Mouse (Mus musculus) hindbrain, embryonic 14.5 days (tissue): ENCODE results near the gene Mpc1. TPM values are rescaled to one million over a fixed set of nuclear protein-coding genes. Genes with fewer than 3 reads are reported as not detected.

Experiments
- ATAC-seq: fragments of 200-750 bp; cut with Nextera tagmentation; 2 replicates; pipeline ENCODE4 v1.8.0; 2017; ENCODE audit warnings: moderate number of reproducible peaks, mild to moderate bottlenecking, moderate TSS enrichment, moderate library complexity; ENCODE audit not compliant: low FRiP score
- DNase-seq: peaks from one replicate; pipeline ENCODE4 v3.0.0-alpha.2; 2015; ENCODE audit warnings: low spot score
- H3K27ac ChIP-seq: fragments of 300-500 bp; sonication (generic); 2 replicates; pipeline ENCODE4 v1.5.1; 2014; ENCODE audit warnings: mild to moderate bottlenecking, moderate library complexity
- H3K27me3 ChIP-seq: fragments of 300-500 bp; sonication (generic); 2 replicates; pipeline ENCODE4 v1.6.1; 2014; ENCODE audit warnings: mild to moderate bottlenecking, low read length, mixed read lengths; ENCODE audit not compliant: control insufficient read depth, insufficient read depth
- H3K36me3 ChIP-seq: fragments of 300-500 bp; sonication (generic); replicated peaks from 2 replicates; pipeline ENCODE4 v1.6.1; 2014; ENCODE audit not compliant: control insufficient read depth, insufficient read depth
- H3K4me1 ChIP-seq: fragments of 300-500 bp; sonication (generic); replicated peaks from 2 replicates; pipeline ENCODE4 v1.6.1; 2014; ENCODE audit warnings: antibody characterized with exemption, low read length, mixed read lengths; ENCODE audit not compliant: control insufficient read depth, insufficient read depth
- H3K4me2 ChIP-seq: fragments of 300-500 bp; sonication (generic); replicated peaks from 2 replicates; pipeline ENCODE4 v1.6.1; 2014; ENCODE audit warnings: mild to moderate bottlenecking, moderate library complexity
- H3K4me3 ChIP-seq: fragments of 300-500 bp; sonication (generic); replicated peaks from 2 replicates; pipeline ENCODE4 v1.5.1; 2014; ENCODE audit warnings: mild to moderate bottlenecking, low read length
- H3K9ac ChIP-seq: fragments of 300-500 bp; sonication (generic); 2 replicates; pipeline ENCODE4 v1.6.1; 2014
- H3K9me3 ChIP-seq: fragments of 300-500 bp; sonication (generic); 2 replicates; pipeline ENCODE4 v1.6.1; 2016; ENCODE audit warnings: low read length; ENCODE audit not compliant: control insufficient read depth
- WGBS: fragments of 180-500 bp; shearing (Covaris S2); extraction: QIAGEN DNeasy Blood & Tissue Kit; methylation state at CpG from one replicate; pipeline ENCODE4 v1.1.7; 2014; 5-methylcytosine and 5-hydroxymethylcytosine counted together
- polyA plus RNA-seq: library from polyadenylated mRNA; unstranded; fragments of >200 nt; fragmentation: Nextera tagmentation; extraction: Ambion mirVana; gene quantifications from 2 replicates; pipeline ENCODE4 v1.2.1, GENCODE M21; 2014

Mpc1 gene
- polyA plus RNA-seq, 1 experiment from 2014 or later, result 389 TPM

DNA sequence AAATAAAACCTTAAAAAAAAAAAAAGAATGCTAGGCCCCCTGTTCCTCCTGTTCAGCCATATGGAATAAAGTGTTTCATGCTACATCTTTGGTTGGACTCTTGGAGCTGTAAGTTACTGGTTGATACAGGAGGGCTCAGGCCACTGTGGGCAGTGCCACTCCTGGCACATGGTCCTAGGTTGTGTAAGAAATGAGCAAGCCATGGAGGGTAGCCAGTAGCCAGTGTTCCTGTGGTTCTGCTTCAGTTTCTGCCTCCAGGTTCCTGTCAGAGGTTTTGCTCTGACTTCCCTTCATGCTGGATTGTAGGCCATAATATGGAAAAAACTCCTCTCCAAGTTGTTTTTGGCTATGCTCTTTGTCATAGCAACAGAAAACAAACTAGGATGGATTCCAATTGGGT is 8.0 kb downstream of the Mpc1 start:
- Histone ChIP-seq H3K9ac (no peak overlapping the region), H3K27ac (no peak overlapping the region), H3K4me1 (peaks cover 1% of the 10 kb centered on the region; the same call in 1 of the 2 replicates), H3K4me3 (no peak overlapping the region), H3K9me3 (no peaks in the 10 kb centered on the region), H3K27me3 (no peaks in the 10 kb centered on the region), H3K36me3 (peaks cover 7% of the 10 kb centered on the region), H3K4me2 (no peak overlapping the region)
- ATAC-seq, result no peak
- no peak for DNase-seq

DNA sequence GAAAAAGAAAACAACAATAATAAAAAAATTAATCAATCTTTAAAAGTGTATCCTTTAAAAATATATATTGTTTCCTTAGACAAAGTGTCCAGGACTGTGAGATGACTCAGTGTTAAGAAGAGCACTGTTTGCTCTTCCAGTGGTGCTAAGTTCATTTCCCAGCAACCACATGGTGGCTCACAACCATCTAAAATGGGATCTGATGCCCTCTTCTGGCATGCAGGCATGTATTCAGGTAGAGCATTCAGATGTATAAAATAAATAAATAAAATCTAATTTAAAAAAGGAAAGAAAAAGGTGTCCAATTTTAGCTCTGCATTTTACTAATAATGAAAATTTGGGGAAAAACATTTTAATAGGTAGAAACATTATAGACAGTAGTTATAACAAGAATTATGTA is 13.1 kb downstream of the Mpc1 start:
- DNase-seq (no peak), ATAC-seq (no peak)
- no peak overlapping the region for H3K4me2 ChIP-seq
- no peak overlapping the region for H3K4me3 ChIP-seq
- no peak overlapping the region for H3K9ac ChIP-seq
- H3K27ac ChIP-seq, result no peak overlapping the region
- peaks cover 30% of the 10 kb centered on the region for H3K36me3 ChIP-seq
- no peaks in the 10 kb centered on the region for H3K9me3 ChIP-seq
- no peaks in the 10 kb centered on the region for H3K4me1 ChIP-seq
- no peaks in the 10 kb centered on the region for H3K27me3 ChIP-seq

DNA sequence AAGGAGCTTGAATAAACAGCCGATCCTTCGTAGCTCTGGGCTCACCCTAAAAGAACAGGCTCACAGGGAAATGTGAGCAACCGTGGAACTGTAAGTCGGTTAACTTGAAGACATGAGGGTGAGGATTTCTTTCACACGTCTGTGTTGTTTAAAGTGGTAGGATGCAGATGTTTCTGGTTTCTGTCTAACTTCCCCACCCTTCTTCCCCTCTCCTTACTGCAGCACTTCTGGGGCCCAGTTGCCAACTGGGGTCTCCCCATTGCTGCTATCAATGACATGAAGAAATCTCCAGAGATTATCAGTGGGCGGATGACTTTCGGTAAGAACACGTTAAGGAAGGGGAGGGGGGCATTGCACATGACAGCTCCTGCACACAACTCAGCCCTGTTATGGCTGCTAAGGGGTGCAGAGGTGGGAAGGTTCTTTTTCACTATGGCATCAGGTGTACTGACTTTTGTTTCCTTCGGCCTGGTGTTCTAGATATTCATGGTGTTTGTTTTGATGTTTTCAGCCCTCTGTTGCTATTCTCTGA is 13.7 kb downstream of the Mpc1 start:
- no peaks in the 10 kb centered on the region for H3K27me3 ChIP-seq
- H3K9me3 ChIP-seq, result no peaks in the 10 kb centered on the region
- H3K36me3 ChIP-seq, result peaks cover 30% of the 10 kb centered on the region
- no peak for ATAC-seq
- no peaks in the 10 kb centered on the region for H3K4me1 ChIP-seq
- no peak for DNase-seq
- H3K9ac ChIP-seq, result no peak overlapping the region
- WGBS, result 91% methylated on average over 9 of the region's 9 CpGs
- no peak overlapping the region for H3K4me3 ChIP-seq
- H3K27ac ChIP-seq, result no peak overlapping the region
- H3K4me2 ChIP-seq, result no peak overlapping the region

DNA sequence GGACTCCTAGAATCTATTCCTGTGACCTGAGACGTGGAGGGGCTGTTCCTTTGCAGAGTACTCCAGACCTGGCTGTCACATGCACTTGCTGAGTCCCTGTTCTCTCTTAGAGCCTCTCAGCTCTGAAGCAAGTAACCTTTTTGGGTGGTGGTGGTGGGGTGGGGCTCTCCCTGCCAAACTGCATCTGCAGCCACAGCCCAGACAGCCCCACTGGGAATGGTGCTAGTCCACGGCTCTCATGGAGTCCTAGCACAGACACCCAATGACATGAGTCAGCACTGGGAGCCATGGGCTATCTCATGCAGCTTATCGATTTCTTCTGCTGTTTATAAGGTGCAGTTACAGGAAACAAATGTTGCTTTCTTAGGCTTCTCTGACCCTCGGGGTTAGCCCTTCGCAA is 15.0 kb downstream of the Mpc1 start:
- Histone ChIP-seq H3K27me3 (no peaks in the 10 kb centered on the region), H3K9me3 (no peaks in the 10 kb centered on the region), H3K4me1 (no peaks in the 10 kb centered on the region), H3K4me3 (no peak overlapping the region), H3K36me3 (peaks cover 30% of the 10 kb centered on the region), H3K27ac (no peak overlapping the region), H3K9ac (no peak overlapping the region), H3K4me2 (no peak overlapping the region)
- ATAC-seq (no peak), DNase-seq (no peak)
- 87% methylated on average over 5 of the region's 5 CpGs for WGBS

DNA sequence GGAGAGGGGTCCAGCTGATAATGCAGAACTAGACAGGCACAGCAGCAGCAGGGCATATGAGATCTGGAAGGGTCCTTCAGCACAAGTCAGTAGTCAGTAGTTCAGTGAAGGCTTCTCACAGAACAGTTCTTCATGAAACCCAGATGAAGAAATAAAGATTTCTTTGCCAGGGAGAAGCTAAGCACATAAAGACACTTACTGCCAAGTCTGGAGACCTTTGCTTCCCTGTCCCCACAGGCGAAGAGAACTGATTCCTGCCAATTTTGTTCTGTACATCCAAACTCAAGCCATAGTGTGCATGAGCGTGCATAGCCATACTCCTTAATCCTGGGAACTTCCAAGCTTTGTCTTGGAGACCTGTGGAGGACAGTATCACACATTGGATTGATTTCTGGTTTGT is 15.6 kb downstream of the Mpc1 start:
- no peak overlapping the region for H3K9ac ChIP-seq
- no peak overlapping the region for H3K4me3 ChIP-seq
- whole genome bisulfite sequencing, result 86% methylated on average over 2 of the region's 2 CpGs
- H3K4me1 ChIP-seq, result no peaks in the 10 kb centered on the region
- no peaks in the 10 kb centered on the region for H3K9me3 ChIP-seq
- H3K4me2 ChIP-seq, result no peak overlapping the region
- H3K36me3 ChIP-seq, result peaks cover 26% of the 10 kb centered on the region
- DNase-seq, result no peak
- no peaks in the 10 kb centered on the region for H3K27me3 ChIP-seq
- no peak for ATAC-seq
- no peak overlapping the region for H3K27ac ChIP-seq

DNA sequence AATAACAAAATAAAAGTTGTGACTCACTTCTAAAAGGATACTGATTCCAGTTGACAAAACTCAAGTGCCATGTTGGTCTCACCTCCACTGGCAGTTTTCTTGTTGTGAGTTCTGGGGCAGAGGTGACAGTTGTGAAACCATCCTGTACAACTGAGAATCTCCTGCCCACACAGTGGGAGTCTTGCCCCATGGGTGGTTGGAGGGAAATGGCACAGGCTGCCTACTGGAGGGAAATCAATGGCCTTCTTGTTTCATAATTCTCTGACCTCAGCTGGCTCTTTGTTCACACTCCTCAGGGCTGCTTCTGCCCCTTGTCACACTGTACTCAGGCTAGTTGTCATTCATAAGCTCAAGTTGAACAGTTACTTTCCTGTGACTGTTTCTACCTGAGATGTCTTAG is 16.8 kb downstream of the Mpc1 start:
- no peak overlapping the region for H3K4me2 ChIP-seq
- H3K9me3 ChIP-seq, result no peaks in the 10 kb centered on the region
- H3K27ac ChIP-seq, result no peak overlapping the region
- no peak overlapping the region for H3K4me3 ChIP-seq
- no peaks in the 10 kb centered on the region for H3K4me1 ChIP-seq
- no peak overlapping the region for H3K9ac ChIP-seq
- no peak for DNase-seq
- peaks cover 23% of the 10 kb centered on the region for H3K36me3 ChIP-seq
- no peak for ATAC-seq
- no peaks in the 10 kb centered on the region for H3K27me3 ChIP-seq

DNA sequence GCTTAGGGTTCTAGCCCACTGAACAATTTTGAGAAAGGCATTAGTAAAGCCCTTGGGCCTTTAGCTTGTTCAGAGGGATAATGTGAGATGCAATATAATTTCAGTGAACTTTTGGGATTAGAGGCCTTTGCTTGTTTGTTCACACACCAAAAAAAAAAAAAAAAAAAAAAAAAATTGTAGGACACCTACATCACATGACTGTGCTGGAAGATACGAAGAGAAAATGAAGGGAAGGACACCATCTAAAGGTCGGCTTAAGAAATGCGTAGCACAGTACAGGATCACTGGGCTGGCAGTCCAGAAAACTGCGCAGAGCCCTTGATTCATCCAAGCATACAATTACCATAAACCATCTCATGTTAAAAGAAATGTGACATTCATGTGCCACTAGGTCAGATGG is 18.8 kb downstream of the Mpc1 start:
- Histone ChIP-seq H3K4me3 (no peak overlapping the region), H3K4me2 (no peak overlapping the region), H3K27me3 (no peaks in the 10 kb centered on the region), H3K9ac (no peak overlapping the region), H3K36me3 (peaks cover 19% of the 10 kb centered on the region), H3K4me1 (no peaks in the 10 kb centered on the region), H3K9me3 (no peaks in the 10 kb centered on the region), H3K27ac (no peak overlapping the region)
- ATAC-seq (no peak), DNase-seq (no peak)
- 86% methylated on average over 4 of the region's 4 CpGs for WGBS

DNA sequence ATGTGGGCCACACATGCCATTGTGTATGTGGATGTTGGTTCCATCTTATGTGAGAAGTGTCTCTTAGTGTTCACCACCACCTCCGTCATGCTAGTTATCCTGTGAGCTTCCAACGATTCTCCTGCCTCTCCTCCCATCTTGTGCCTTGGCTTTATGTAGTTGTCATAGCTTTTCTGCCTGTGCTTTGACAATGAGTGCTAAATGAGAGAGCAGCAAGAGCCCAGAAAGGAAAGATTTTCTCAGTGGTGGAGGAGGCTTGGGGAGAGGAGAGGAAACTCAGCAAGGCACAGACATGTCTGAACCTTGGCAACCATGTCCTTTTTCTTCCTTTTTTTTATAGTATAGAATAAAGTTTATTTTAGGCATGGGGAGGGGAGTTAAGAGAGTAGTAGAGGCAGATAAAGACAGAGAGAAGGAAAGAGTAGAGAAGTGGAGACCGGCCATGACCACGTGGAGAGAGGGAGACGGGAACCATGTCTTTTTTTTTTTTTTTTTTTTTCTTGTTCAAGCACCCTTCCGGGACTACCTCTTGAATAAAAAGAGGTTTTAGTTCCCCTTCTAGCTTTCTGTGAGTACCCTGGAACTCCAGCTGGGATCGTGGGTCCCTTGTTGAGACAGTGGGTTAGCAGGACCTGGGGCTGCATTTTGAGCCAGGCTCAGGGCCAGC is 20.2 kb downstream of the Mpc1 start:
- DNase-seq, result no peak
- Histone ChIP-seq H3K27ac (no peak overlapping the region), H3K27me3 (no peaks in the 10 kb centered on the region), H3K9ac (no peak overlapping the region), H3K9me3 (no peaks in the 10 kb centered on the region), H3K4me3 (no peak overlapping the region), H3K4me1 (no peaks in the 10 kb centered on the region), H3K4me2 (no peak overlapping the region), H3K36me3 (peaks cover 9% of the 10 kb centered on the region; the same call in 1 of the 2 replicates)
- no peak for ATAC-seq
- 71% methylated on average over 7 of the region's 7 CpGs for WGBS

DNA sequence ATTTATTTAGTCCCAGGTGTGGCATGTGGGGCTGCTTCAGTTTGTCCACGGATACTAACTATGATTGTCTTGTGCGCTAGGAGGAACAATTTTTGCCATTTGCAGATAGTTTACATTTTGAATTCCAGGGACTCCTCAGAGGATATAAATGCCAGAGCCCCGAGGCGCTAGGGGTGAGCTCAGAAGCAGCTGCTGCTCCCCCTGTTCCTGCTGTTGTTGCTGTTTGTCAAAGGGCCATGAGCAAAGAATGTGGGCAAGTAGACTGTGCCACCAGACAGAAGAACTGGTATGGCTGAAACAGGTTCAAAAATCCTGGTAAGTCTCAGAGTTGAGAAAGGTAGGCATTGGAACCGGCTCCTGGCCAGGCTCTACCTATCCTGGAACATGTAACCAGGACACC is 21.0 kb downstream of the Mpc1 start:
- DNase-seq (no peak), ATAC-seq (no peak)
- Histone ChIP-seq H3K4me3 (no peak overlapping the region), H3K27ac (no peak overlapping the region), H3K9ac (no peak overlapping the region), H3K36me3 (peaks cover 1% of the 10 kb centered on the region; the same call in 1 of the 2 replicates), H3K4me2 (no peak overlapping the region), H3K9me3 (no peaks in the 10 kb centered on the region), H3K27me3 (no peaks in the 10 kb centered on the region), H3K4me1 (no peaks in the 10 kb centered on the region)
- WGBS, result 72% methylated on average over 5 of the region's 5 CpGs

DNA sequence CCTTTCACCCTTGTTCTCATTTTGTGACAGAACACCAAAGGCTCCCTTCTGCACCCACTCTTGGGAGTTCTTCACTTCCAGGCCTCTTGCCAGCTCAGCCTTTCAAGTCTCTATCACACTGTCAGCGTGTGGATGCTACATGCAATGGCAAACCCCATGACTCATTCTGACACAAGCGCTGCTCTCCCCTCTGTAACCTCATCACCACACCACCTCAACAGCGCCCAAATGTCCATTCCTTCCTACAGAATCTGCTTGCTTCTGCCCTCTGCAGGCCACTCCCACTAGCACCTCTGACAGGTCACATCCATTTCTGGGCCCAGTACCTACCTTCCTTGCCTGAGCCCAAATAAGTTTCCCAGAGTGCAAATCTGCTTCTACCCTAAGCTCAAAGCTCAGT is 23.1 kb downstream of the Mpc1 start:
- no peak for ATAC-seq
- WGBS, result 29% methylated on average over 3 of the region's 3 CpGs
- no peaks in the 10 kb centered on the region for H3K9me3 ChIP-seq
- no peak overlapping the region for H3K9ac ChIP-seq
- no peak for DNase-seq
- H3K4me3 ChIP-seq, result no peak overlapping the region
- no peak overlapping the region for H3K4me2 ChIP-seq
- H3K4me1 ChIP-seq, result peaks cover 4% of the 10 kb centered on the region; the same call in 1 of the 2 replicates
- H3K27ac ChIP-seq, result no peak overlapping the region
- H3K36me3 ChIP-seq, result no peaks in the 10 kb centered on the region
- no peaks in the 10 kb centered on the region for H3K27me3 ChIP-seq
